Mouse (Mus musculus) megakaryocyte, embryonic 14.5 days (primary cell): Measurements from ENCODE around the gene Sp140.
"Not testable (repeated sequence)": the region's sequence is repeated elsewhere in the genome, so short reads cannot be mapped to it uniquely, and the experiment has no call there.

Experiments
- FLI1 ChIP-seq: IDR thresholded peaks from 2 replicates; pipeline ENCODE4 v1.6.1; 2012; ENCODE audit warnings: low read length, inconsistent platforms, mixed read lengths
- GATA1 ChIP-seq: IDR thresholded peaks from 3 replicates; pipeline ENCODE4 v1.6.1; 2012; ENCODE audit warnings: mixed read lengths, low read length, inconsistent platforms, borderline replicate concordance

DNA sequence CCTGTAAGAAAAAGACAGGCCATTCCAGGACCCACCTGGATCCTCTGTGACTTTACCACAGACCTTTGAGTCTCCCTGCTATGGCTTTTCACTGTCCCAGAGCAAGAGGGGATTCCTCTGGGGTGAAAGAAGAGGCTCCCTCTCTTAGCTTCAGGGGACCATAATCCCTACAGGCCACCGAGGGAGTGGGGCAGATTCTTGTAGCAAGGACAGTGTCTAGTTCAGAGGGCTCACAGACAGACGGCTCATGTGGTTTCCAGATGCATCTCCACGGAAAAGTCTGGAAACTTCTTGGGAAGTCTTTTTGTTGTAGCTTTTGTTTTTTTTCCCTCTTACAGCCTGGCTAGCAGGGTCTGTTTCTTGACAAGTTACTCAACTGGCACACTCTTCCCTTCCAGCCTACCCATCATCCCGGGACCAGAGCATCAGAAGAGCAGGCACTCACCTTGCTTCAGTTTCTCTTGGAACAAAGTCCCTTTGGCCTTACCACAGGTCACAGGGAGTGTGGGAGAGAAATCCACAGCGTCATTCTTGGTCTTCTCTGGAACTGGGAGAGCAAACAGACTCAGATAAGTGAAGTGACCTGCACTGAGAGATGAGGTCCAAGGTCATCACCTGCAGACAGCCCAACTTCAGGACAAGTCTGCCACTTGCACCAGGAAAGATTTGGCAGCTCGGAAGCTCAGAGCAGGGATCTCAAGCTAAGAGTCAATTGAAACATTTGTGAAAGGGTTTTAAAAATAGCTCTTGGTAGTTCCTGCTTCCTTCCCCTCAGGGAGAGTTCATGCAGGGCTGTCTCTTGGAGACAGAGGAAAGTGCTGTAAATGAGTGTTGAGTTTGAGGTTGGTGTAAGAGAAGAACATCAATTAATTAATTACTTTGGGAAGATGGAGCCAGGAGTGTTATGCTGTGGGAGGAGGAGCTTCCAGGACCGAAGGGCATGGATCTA lies 20.7 kb upstream of the Sp140 start:
- not testable (repeated sequence) for TF ChIP-seq GATA1, FLI1
